Mouse (Mus musculus) hindbrain, embryonic 13.5 days (tissue): ENCODE measurements around the gene Car11. TPM values are rescaled to one million over a fixed set of nuclear protein-coding genes. Genes with fewer than 3 reads are reported as not detected.
A peak's percentile ranks its signal among the peaks of the same experiment; 100 is the strongest.

Experiments used
- ATAC-seq: fragments of 200-750 bp; cut with Nextera tagmentation; 2 replicates; pipeline ENCODE4 v1.8.0; 2017; ENCODE audit warnings: moderate TSS enrichment; ENCODE audit not compliant: low FRiP score
- H3K27ac ChIP-seq: fragments of 300-500 bp; sonication (generic); 2 replicates; pipeline ENCODE4 v1.5.1; 2015; ENCODE audit warnings: inconsistent platforms, mild to moderate bottlenecking, moderate library complexity
- H3K27me3 ChIP-seq: fragments of 300-500 bp; sonication (generic); 2 replicates; pipeline ENCODE4 v1.6.1; 2015; ENCODE audit warnings: mild to moderate bottlenecking, inconsistent platforms
- H3K36me3 ChIP-seq: fragments of 300-500 bp; sonication (generic); 2 replicates; pipeline ENCODE4 v1.6.1; 2015; ENCODE audit warnings: mild to moderate bottlenecking, inconsistent platforms
- H3K4me1 ChIP-seq: fragments of 300-500 bp; sonication (generic); replicated peaks from 2 replicates; pipeline ENCODE4 v1.6.1; 2015; ENCODE audit warnings: inconsistent platforms
- H3K4me2 ChIP-seq: fragments of 300-500 bp; sonication (generic); 2 replicates; pipeline ENCODE4 v1.6.1; 2015; ENCODE audit warnings: inconsistent platforms, mild to moderate bottlenecking, moderate library complexity
- H3K4me3 ChIP-seq: fragments of 300-500 bp; sonication (generic); 2 replicates; pipeline ENCODE4 v1.5.1; 2015; ENCODE audit warnings: mild to moderate bottlenecking, inconsistent platforms
- H3K9ac ChIP-seq: fragments of 300-500 bp; sonication (generic); 2 replicates; pipeline ENCODE4 v1.6.1; 2015; ENCODE audit warnings: mild to moderate bottlenecking, inconsistent platforms
- H3K9me3 ChIP-seq: fragments of 300-500 bp; sonication (generic); 2 replicates; pipeline ENCODE4 v1.6.1; 2016; ENCODE audit warnings: inconsistent platforms
- WGBS: fragments of 180-500 bp; shearing (Covaris S2); methylation state at CpG from one replicate; pipeline ENCODE4 v1.1.7; 2015; 5-methylcytosine and 5-hydroxymethylcytosine counted together
- polyA plus RNA-seq: library from polyadenylated mRNA; unstranded; fragments of >200 nt; fragmentation: Nextera tagmentation; extraction: Ambion mirVana; gene quantifications from 2 replicates; pipeline ENCODE4 v1.2.1, GENCODE M21; 2015

Gene Car11
- polyA plus RNA-seq, 1 experiment from 2014 or later = 41.6 TPM

GRCm38 (mm10) chr7:45721234-45721571, 21.6 kb downstream of the Car11 start:
- no peak overlapping the region for H3K4me3 ChIP-seq
- no peak for ATAC-seq
- no peak overlapping the region for H3K27ac ChIP-seq
- peaks cover 70% of the 10 kb centered on the region for H3K36me3 ChIP-seq
- no peaks in the 10 kb centered on the region for H3K9me3 ChIP-seq
- H3K4me1 ChIP-seq = peaks cover 42% of the 10 kb centered on the region
- no peak overlapping the region for H3K4me2 ChIP-seq
- H3K27me3 ChIP-seq = no peaks in the 10 kb centered on the region
- 84% methylated on average over 7 of the region's 7 CpGs for WGBS
- H3K9ac ChIP-seq = peak overlapping the region; percentile 35; the same call in 1 of the 2 replicates

- 55% methylated on average over 13 of the region's 13 CpGs for WGBS
- Histone ChIP-seq H3K27ac (peak overlapping the region; percentile 23; the same call in 1 of the 2 replicates), H3K9ac (0 out of 2 replicates have a peak overlapping the region, but pooled peaks have one; percentile 35), H3K36me3 (peaks cover 76% of the 10 kb centered on the region), H3K27me3 (no peaks in the 10 kb centered on the region), H3K4me1 (peaks cover 36% of the 10 kb centered on the region), H3K4me2 (no peak overlapping the region), H3K9me3 (no peaks in the 10 kb centered on the region), H3K4me3 (no peak overlapping the region)
- no peak for ATAC-seq
Measured at GRCm38 (mm10) chr7:45721642-45722347, 22.2 kb downstream of the Car11 start.

GRCm38 (mm10) chr7:45722348-45722713, 22.7 kb downstream of the Car11 start:
- Histone ChIP-seq H3K9me3 (no peaks in the 10 kb centered on the region), H3K4me2 (no peak overlapping the region), H3K36me3 (peaks cover 81% of the 10 kb centered on the region), H3K27me3 (no peaks in the 10 kb centered on the region), H3K4me1 (peaks cover 31% of the 10 kb centered on the region), H3K9ac (0 out of 2 replicates have a peak overlapping the region, but pooled peaks have one; percentile 35), H3K27ac (no peak overlapping the region), H3K4me3 (no peak overlapping the region)
- 89% methylated on average over 13 of the region's 13 CpGs for WGBS
- no peak for ATAC-seq

- H3K27ac ChIP-seq = no peak overlapping the region
- peaks cover 84% of the 10 kb centered on the region for H3K36me3 ChIP-seq
- ATAC-seq = no peak
- H3K4me1 ChIP-seq = peaks cover 31% of the 10 kb centered on the region
- H3K4me3 ChIP-seq = no peak overlapping the region
- H3K4me2 ChIP-seq = no peak overlapping the region
- no peaks in the 10 kb centered on the region for H3K27me3 ChIP-seq
- WGBS = 84% methylated on average over 4 of the region's 4 CpGs
- no peak overlapping the region for H3K9ac ChIP-seq
- no peaks in the 10 kb centered on the region for H3K9me3 ChIP-seq
Measured at GRCm38 (mm10) chr7:45723301-45723700, 23.7 kb downstream of the Car11 start.

- Histone ChIP-seq H3K9ac (no peak overlapping the region), H3K27ac (no peak overlapping the region), H3K4me1 (peaks cover 28% of the 10 kb centered on the region), H3K9me3 (no peaks in the 10 kb centered on the region), H3K4me2 (no peak overlapping the region), H3K36me3 (peaks cover 87% of the 10 kb centered on the region), H3K27me3 (no peaks in the 10 kb centered on the region), H3K4me3 (no peak overlapping the region)
- no peak for ATAC-seq
- 96% methylated on average over 14 of the region's 14 CpGs for WGBS
Measured at GRCm38 (mm10) chr7:45723781-45724180, 24.1 kb downstream of the Car11 start.

GRCm38 (mm10) chr7:45725151-45725550, 25.5 kb downstream of the Car11 start:
- no peak overlapping the region for H3K27ac ChIP-seq
- no peak overlapping the region for H3K9ac ChIP-seq
- H3K36me3 ChIP-seq = peaks cover 85% of the 10 kb centered on the region
- no peak overlapping the region for H3K4me3 ChIP-seq
- WGBS = 92% methylated on average over 9 of the region's 9 CpGs
- H3K27me3 ChIP-seq = no peaks in the 10 kb centered on the region
- no peak overlapping the region for H3K4me2 ChIP-seq
- H3K9me3 ChIP-seq = no peaks in the 10 kb centered on the region
- peaks cover 15% of the 10 kb centered on the region; the same call in 1 of the 2 replicates for H3K4me1 ChIP-seq
- no peak for ATAC-seq

- Histone ChIP-seq H3K27me3 (no peaks in the 10 kb centered on the region), H3K36me3 (peaks cover 80% of the 10 kb centered on the region), H3K4me1 (peaks cover 16% of the 10 kb centered on the region; the same call in 1 of the 2 replicates), H3K9ac (0 out of 2 replicates have a peak within 1 kb of the TSS, but pooled peaks have one; percentile 4), H3K4me3 (no peak within 1 kb of the TSS), H3K9me3 (no peaks in the 10 kb centered on the region), H3K27ac (no peak within 1 kb of the TSS), H3K4me2 (no peak within 1 kb of the TSS)
- ATAC-seq = no peak
- 95% methylated on average over 11 of the region's 11 CpGs for WGBS
Measured at GRCm38 (mm10) chr7:45725713-45726112, 26.1 kb downstream of the Car11 start, which contains the start of gene Spaca4. TSS of gene Spaca4 (minus strand) at chr7:45725813.

- 94% methylated on average over 10 of the region's 10 CpGs for WGBS
- Histone ChIP-seq H3K4me3 (no peak overlapping the region), H3K36me3 (peaks cover 73% of the 10 kb centered on the region), H3K9ac (0 out of 2 replicates have a peak overlapping the region, but pooled peaks have one; percentile 4), H3K4me1 (peaks cover 16% of the 10 kb centered on the region; the same call in 1 of the 2 replicates), H3K9me3 (no peaks in the 10 kb centered on the region), H3K4me2 (no peak overlapping the region), H3K27me3 (no peaks in the 10 kb centered on the region), H3K27ac (no peak overlapping the region)
- ATAC-seq = no peak
Measured at GRCm38 (mm10) chr7:45726419-45726818, 26.8 kb downstream of the Car11 start.

GRCm38 (mm10) chr7:45727625-45728024, 28.0 kb downstream of the Car11 start:
- ATAC-seq = no peak
- WGBS = 91% methylated on average over 3 of the region's 3 CpGs
- no peaks in the 10 kb centered on the region for H3K27me3 ChIP-seq
- H3K4me1 ChIP-seq = peaks cover 8% of the 10 kb centered on the region; the same call in 1 of the 2 replicates
- peaks cover 61% of the 10 kb centered on the region for H3K36me3 ChIP-seq
- H3K4me3 ChIP-seq = no peak overlapping the region
- H3K4me2 ChIP-seq = no peak overlapping the region
- no peak overlapping the region for H3K27ac ChIP-seq
- H3K9ac ChIP-seq = no peak overlapping the region
- no peaks in the 10 kb centered on the region for H3K9me3 ChIP-seq

- H3K27ac ChIP-seq = no peak overlapping the region
- peaks cover 8% of the 10 kb centered on the region; the same call in 1 of the 2 replicates for H3K4me1 ChIP-seq
- no peak overlapping the region for H3K4me3 ChIP-seq
- no peak overlapping the region for H3K9ac ChIP-seq
- H3K27me3 ChIP-seq = no peaks in the 10 kb centered on the region
- no peak overlapping the region for H3K4me2 ChIP-seq
- ATAC-seq = peak; percentile 32; the same call in 1 of the 2 replicates
- 21% methylated on average over 16 of the region's 16 CpGs for WGBS
- H3K36me3 ChIP-seq = peaks cover 29% of the 10 kb centered on the region
- no peaks in the 10 kb centered on the region for H3K9me3 ChIP-seq
Measured at GRCm38 (mm10) chr7:45730727-45731431, 31.2 kb downstream of the Car11 start.

GRCm38 (mm10) chr7:45733477-45733876, 33.8 kb downstream of the Car11 start:
- Histone ChIP-seq H3K4me1 (peaks cover 8% of the 10 kb centered on the region; the same call in 1 of the 2 replicates), H3K36me3 (peaks cover 12% of the 10 kb centered on the region), H3K27me3 (no peaks in the 10 kb centered on the region), H3K4me2 (no peak overlapping the region), H3K9me3 (no peaks in the 10 kb centered on the region), H3K4me3 (no peak overlapping the region), H3K27ac (no peak overlapping the region), H3K9ac (no peak overlapping the region)
- 84% methylated on average over 5 of the region's 5 CpGs for WGBS
- ATAC-seq = no peak

GRCm38 (mm10) chr7:45739162-45739763, 39.6 kb downstream of the Car11 start:
- no peak overlapping the region for H3K9ac ChIP-seq
- no peaks in the 10 kb centered on the region for H3K9me3 ChIP-seq
- no peaks in the 10 kb centered on the region for H3K36me3 ChIP-seq
- no peak overlapping the region for H3K4me2 ChIP-seq
- ATAC-seq = peak; percentile 85; the same call in 1 of the 2 replicates
- WGBS = 7% methylated on average over 9 of the region's 9 CpGs
- no peak overlapping the region for H3K27ac ChIP-seq
- H3K4me1 ChIP-seq = 0 out of 2 replicates have a peak, but pooled peaks cover 3% of the 10 kb centered on the region
- H3K27me3 ChIP-seq = peaks cover 19% of the 10 kb centered on the region
- no peak overlapping the region for H3K4me3 ChIP-seq
